Mouse (Mus musculus): Measurements from ENCODE around the gene Fam50b. TPM values are rescaled to one million over a fixed set of nuclear protein-coding genes. Genes with fewer than 3 reads are reported as not detected.
A peak's percentile ranks its signal among the peaks of the same experiment; 100 is the strongest.

Fam50b gene
- polyA plus RNA-seq, 1 experiment from 2014 or later, result not detected

- no peaks in the 10 kb centered on the region for H3K9me3 ChIP-seq (ENCODE audit: control insufficient read depth, low read length)
- H3K27ac ChIP-seq (replicated peaks; ENCODE audit: low read depth, low read length), result no peak overlapping the region
- H3K9ac ChIP-seq (replicated peaks; ENCODE audit: low read length), result no peak overlapping the region
- H3K27me3 ChIP-seq (ENCODE audit: control insufficient read depth, insufficient read depth, low read length), result no peaks in the 10 kb centered on the region
- no peaks in the 10 kb centered on the region for H3K4me1 ChIP-seq (ENCODE audit: control insufficient read depth, insufficient read depth, low read length)
- ATAC-seq (ENCODE audit: low FRiP score, low TSS enrichment) (no peak), DNase-seq (no peak)
- no peak overlapping the region for H3K4me2 ChIP-seq (ENCODE audit: low read length)
- no peaks in the 10 kb centered on the region for H3K36me3 ChIP-seq (ENCODE audit: control insufficient read depth, insufficient read depth, low read length)
- 51% methylated on average over 3 of the region's 3 CpGs for WGBS
- H3K4me3 ChIP-seq (replicated peaks; ENCODE audit: low read depth, low read length), result no peak overlapping the region
Measured at GRCm38 (mm10) chr13:34748530-34748929, 13.9 kb downstream of the Fam50b start.

DNA sequence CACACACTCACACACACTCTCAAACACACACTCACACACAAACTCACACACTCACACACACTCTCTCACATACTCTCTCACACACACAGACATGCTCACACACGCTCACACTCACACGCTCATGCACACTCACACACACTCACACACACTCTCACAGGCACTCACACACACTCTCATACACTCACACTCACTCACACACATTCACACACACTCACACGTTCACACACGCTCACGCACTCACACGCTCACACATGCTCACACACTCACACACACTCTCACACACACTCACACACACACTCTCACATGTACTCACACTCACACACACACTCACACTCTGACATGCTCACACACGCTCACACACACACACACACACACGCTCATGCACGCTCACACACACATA, 24.6 kb downstream of the Fam50b start:
- no peaks in the 10 kb centered on the region for H3K36me3 ChIP-seq (ENCODE audit: control insufficient read depth, insufficient read depth, low read length)
- DNase-seq (no peak), ATAC-seq (ENCODE audit: low FRiP score, low TSS enrichment) (no peak)
- WGBS, result 97% methylated on average over 9 of the region's 9 CpGs
- H3K4me2 ChIP-seq (ENCODE audit: low read length), result no peak overlapping the region
- no peaks in the 10 kb centered on the region for H3K27me3 ChIP-seq (ENCODE audit: control insufficient read depth, insufficient read depth, low read length)
- peaks cover 9% of the 10 kb centered on the region for H3K4me1 ChIP-seq (ENCODE audit: control insufficient read depth, insufficient read depth, low read length)
- H3K27ac ChIP-seq (replicated peaks; ENCODE audit: low read depth, low read length), result no peak overlapping the region
- H3K9me3 ChIP-seq (ENCODE audit: control insufficient read depth, low read length), result no peaks in the 10 kb centered on the region
- no peak overlapping the region for H3K9ac ChIP-seq (replicated peaks; ENCODE audit: low read length)
- no peak overlapping the region for H3K4me3 ChIP-seq (replicated peaks; ENCODE audit: low read depth, low read length)

- no peaks in the 10 kb centered on the region for H3K27me3 ChIP-seq (ENCODE audit: control insufficient read depth, insufficient read depth, low read length)
- ATAC-seq (ENCODE audit: low FRiP score, low TSS enrichment), result peak; percentile 40; the same call in 1 of the 2 replicates
- no peaks in the 10 kb centered on the region for H3K9me3 ChIP-seq (ENCODE audit: control insufficient read depth, low read length)
- no peaks in the 10 kb centered on the region for H3K36me3 ChIP-seq (ENCODE audit: control insufficient read depth, insufficient read depth, low read length)
- H3K4me2 ChIP-seq (ENCODE audit: low read length), result peak overlapping the region; percentile 15; the same call in 1 of the 2 replicates
- no peak overlapping the region for H3K9ac ChIP-seq (replicated peaks; ENCODE audit: low read length)
- H3K4me3 ChIP-seq (replicated peaks; ENCODE audit: low read depth, low read length), result no peak overlapping the region
- peaks cover 9% of the 10 kb centered on the region for H3K4me1 ChIP-seq (ENCODE audit: control insufficient read depth, insufficient read depth, low read length)
- no peak overlapping the region for H3K27ac ChIP-seq (replicated peaks; ENCODE audit: low read depth, low read length)
- DNase-seq, result peak; percentile 45
- 6% methylated on average over 7 of the region's 7 CpGs for WGBS
Measured at GRCm38 (mm10) chr13:34760518-34761287, 26.1 kb downstream of the Fam50b start.

- H3K27me3 ChIP-seq (ENCODE audit: control insufficient read depth, insufficient read depth, low read length), result no peaks in the 10 kb centered on the region
- H3K9me3 ChIP-seq (ENCODE audit: control insufficient read depth, low read length), result no peaks in the 10 kb centered on the region
- H3K27ac ChIP-seq (replicated peaks; ENCODE audit: low read depth, low read length), result no peak overlapping the region
- WGBS, result 59% methylated on average over 5 of the region's 5 CpGs
- no peak overlapping the region for H3K4me2 ChIP-seq (ENCODE audit: low read length)
- peaks cover 9% of the 10 kb centered on the region for H3K4me1 ChIP-seq (ENCODE audit: control insufficient read depth, insufficient read depth, low read length)
- no peak overlapping the region for H3K9ac ChIP-seq (replicated peaks; ENCODE audit: low read length)
- no peak overlapping the region for H3K4me3 ChIP-seq (replicated peaks; ENCODE audit: low read depth, low read length)
- no peak for DNase-seq
- ATAC-seq (ENCODE audit: low FRiP score, low TSS enrichment), result no peak
- no peaks in the 10 kb centered on the region for H3K36me3 ChIP-seq (ENCODE audit: control insufficient read depth, insufficient read depth, low read length)
Measured at GRCm38 (mm10) chr13:34762136-34762535, 27.5 kb downstream of the Fam50b start.

- Histone ChIP-seq H3K27me3 (ENCODE audit: control insufficient read depth, insufficient read depth, low read length) (no peaks in the 10 kb centered on the region), H3K9me3 (ENCODE audit: control insufficient read depth, low read length) (no peaks in the 10 kb centered on the region), H3K4me2 (ENCODE audit: low read length) (no peak overlapping the region), H3K36me3 (ENCODE audit: control insufficient read depth, insufficient read depth, low read length) (no peaks in the 10 kb centered on the region), H3K4me1 (ENCODE audit: control insufficient read depth, insufficient read depth, low read length) (peaks cover 9% of the 10 kb centered on the region), H3K9ac (replicated peaks; ENCODE audit: low read length) (no peak overlapping the region), H3K4me3 (replicated peaks; ENCODE audit: low read depth, low read length) (no peak overlapping the region), H3K27ac (replicated peaks; ENCODE audit: low read depth, low read length) (no peak overlapping the region)
- ATAC-seq (ENCODE audit: low FRiP score, low TSS enrichment) (no peak), DNase-seq (no peak)
- 34% methylated on average over 4 of the region's 4 CpGs for WGBS
Measured at GRCm38 (mm10) chr13:34762865-34763264, 28.2 kb downstream of the Fam50b start.

DNA sequence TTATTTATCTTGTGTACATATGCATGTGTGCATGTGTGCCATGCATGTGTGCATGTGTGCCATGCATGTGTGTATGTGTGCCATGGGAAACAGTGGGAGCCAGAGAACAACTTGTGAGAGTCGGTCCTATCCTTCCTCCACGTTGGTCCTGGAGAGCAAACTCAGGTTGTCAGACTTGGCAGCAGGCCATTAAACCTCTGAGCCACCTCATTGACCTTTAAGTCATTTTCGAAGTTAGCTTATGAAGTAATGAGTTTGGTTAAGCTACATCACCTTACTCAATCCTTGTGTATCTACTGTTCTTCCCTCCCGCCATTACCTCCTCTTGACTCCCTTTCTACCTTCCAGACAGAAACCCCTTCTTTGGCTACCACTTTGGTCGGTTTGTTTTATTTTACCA, 30.6 kb downstream of the Fam50b start:
- H3K9ac ChIP-seq (replicated peaks; ENCODE audit: low read length), result no peak overlapping the region
- no peak overlapping the region for H3K27ac ChIP-seq (replicated peaks; ENCODE audit: low read depth, low read length)
- H3K4me3 ChIP-seq (replicated peaks; ENCODE audit: low read depth, low read length), result no peak overlapping the region
- H3K4me2 ChIP-seq (ENCODE audit: low read length), result no peak overlapping the region
- no peaks in the 10 kb centered on the region for H3K27me3 ChIP-seq (ENCODE audit: control insufficient read depth, insufficient read depth, low read length)
- no peaks in the 10 kb centered on the region for H3K36me3 ChIP-seq (ENCODE audit: control insufficient read depth, insufficient read depth, low read length)
- peaks cover 9% of the 10 kb centered on the region for H3K4me1 ChIP-seq (ENCODE audit: control insufficient read depth, insufficient read depth, low read length)
- no peak for DNase-seq
- ATAC-seq (ENCODE audit: low FRiP score, low TSS enrichment), result no peak
- 91% methylated on average over 5 of the region's 5 CpGs for WGBS
- H3K9me3 ChIP-seq (ENCODE audit: control insufficient read depth, low read length), result no peaks in the 10 kb centered on the region

DNA sequence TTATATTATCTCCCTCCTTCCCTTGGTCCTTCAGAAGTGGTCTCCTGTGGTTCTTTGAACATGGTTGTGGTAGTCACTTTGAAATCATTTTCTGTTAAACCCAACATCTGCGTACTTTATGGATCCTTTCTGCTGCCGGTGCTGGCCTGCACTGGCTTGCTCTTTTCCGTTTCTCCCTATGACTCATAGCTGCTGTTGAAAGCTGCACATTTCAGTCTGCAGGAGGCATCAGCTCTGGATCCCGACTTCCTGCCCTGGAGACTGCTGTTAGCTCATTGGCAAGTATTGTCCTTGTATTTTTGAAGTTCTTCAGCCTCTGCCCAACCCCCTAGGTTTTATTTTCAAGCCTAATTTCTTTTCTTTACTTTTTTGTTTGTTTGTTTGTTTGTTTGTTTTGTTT, 31.9 kb downstream of the Fam50b start:
- DNase-seq (no peak), ATAC-seq (ENCODE audit: low FRiP score, low TSS enrichment) (no peak)
- Histone ChIP-seq H3K4me2 (ENCODE audit: low read length) (no peak overlapping the region), H3K36me3 (ENCODE audit: control insufficient read depth, insufficient read depth, low read length) (no peaks in the 10 kb centered on the region), H3K27ac (replicated peaks; ENCODE audit: low read depth, low read length) (no peak overlapping the region), H3K9me3 (ENCODE audit: control insufficient read depth, low read length) (no peaks in the 10 kb centered on the region), H3K27me3 (ENCODE audit: control insufficient read depth, insufficient read depth, low read length) (no peaks in the 10 kb centered on the region), H3K9ac (replicated peaks; ENCODE audit: low read length) (no peak overlapping the region), H3K4me3 (replicated peaks; ENCODE audit: low read depth, low read length) (no peak overlapping the region), H3K4me1 (ENCODE audit: control insufficient read depth, insufficient read depth, low read length) (no peaks in the 10 kb centered on the region)
- 81% methylated on average over 4 of the region's 4 CpGs for WGBS

DNA sequence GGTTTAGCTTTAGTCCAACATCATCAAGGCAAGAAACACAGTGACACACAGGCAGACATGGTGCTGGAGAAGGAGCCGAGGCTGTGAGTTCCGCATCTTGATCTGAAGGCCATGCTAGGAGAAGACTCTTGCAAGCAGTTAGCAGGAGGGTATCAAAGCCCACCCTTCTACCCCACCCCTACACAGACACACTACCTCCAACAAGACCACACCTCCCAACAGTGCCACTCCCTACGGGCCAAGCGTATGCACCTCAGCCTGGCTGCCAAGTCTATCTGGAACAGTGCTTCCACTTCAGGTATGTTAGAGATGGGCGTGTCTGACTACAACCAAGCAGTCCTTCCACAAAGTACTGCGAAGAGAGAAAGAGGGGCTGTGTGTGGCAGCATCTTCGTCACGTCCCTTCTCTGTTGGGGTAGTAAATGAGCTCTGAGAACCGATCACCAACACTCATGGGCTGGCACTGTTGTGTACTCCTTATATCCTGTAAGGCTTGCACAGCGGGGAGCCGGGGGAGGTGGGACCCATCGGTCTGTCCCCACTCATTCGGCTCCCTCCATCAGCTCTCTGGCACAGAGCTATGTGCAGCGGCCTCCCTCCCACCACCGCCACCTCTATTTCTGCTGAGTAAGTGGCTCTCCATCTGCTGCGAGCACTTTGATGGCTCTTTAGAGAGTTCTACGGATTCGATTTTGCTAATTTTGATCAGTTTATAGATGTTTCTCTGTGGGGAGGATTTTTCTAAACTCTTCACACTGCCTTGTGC, 33.1 kb downstream of the Fam50b start:
- Histone ChIP-seq H3K27ac (replicated peaks; ENCODE audit: low read depth, low read length) (no peak overlapping the region), H3K4me3 (replicated peaks; ENCODE audit: low read depth, low read length) (no peak overlapping the region), H3K4me2 (ENCODE audit: low read length) (no peak overlapping the region), H3K36me3 (ENCODE audit: control insufficient read depth, insufficient read depth, low read length) (no peaks in the 10 kb centered on the region), H3K4me1 (ENCODE audit: control insufficient read depth, insufficient read depth, low read length) (no peaks in the 10 kb centered on the region), H3K27me3 (ENCODE audit: control insufficient read depth, insufficient read depth, low read length) (no peaks in the 10 kb centered on the region), H3K9me3 (ENCODE audit: control insufficient read depth, low read length) (no peaks in the 10 kb centered on the region), H3K9ac (replicated peaks; ENCODE audit: low read length) (no peak overlapping the region)
- DNase-seq (no peak), ATAC-seq (ENCODE audit: low FRiP score, low TSS enrichment) (no peak)
- 86% methylated on average over 18 of the region's 18 CpGs for WGBS

GRCm38 (mm10) chr13:34776767-34777166, 42.1 kb downstream of the Fam50b start:
- H3K4me1 ChIP-seq (ENCODE audit: control insufficient read depth, insufficient read depth, low read length), result no peaks in the 10 kb centered on the region
- no peaks in the 10 kb centered on the region for H3K27me3 ChIP-seq (ENCODE audit: control insufficient read depth, insufficient read depth, low read length)
- no peak overlapping the region for H3K27ac ChIP-seq (replicated peaks; ENCODE audit: low read depth, low read length)
- H3K36me3 ChIP-seq (ENCODE audit: control insufficient read depth, insufficient read depth, low read length), result no peaks in the 10 kb centered on the region
- H3K9ac ChIP-seq (replicated peaks; ENCODE audit: low read length), result no peak overlapping the region
- no peak overlapping the region for H3K4me3 ChIP-seq (replicated peaks; ENCODE audit: low read depth, low read length)
- ATAC-seq (ENCODE audit: low FRiP score, low TSS enrichment), result no peak
- 64% methylated on average over 3 of the region's 3 CpGs for WGBS
- no peaks in the 10 kb centered on the region for H3K9me3 ChIP-seq (ENCODE audit: control insufficient read depth, low read length)
- DNase-seq, result peak; percentile 30
- no peak overlapping the region for H3K4me2 ChIP-seq (ENCODE audit: low read length)
